Mouse (Mus musculus) MEL (cell line): ENCODE data around the gene Ciart. TPM values are rescaled to one million over a fixed set of nuclear protein-coding genes. Genes with fewer than 3 reads are reported as not detected.
"Not testable (repeated sequence)": the region's sequence is repeated elsewhere in the genome, so short reads cannot be mapped to it uniquely, and the experiment has no call there.

Experiments
- DNase-seq: peaks from one replicate; pipeline ENCODE4 v3.0.0; 2011; ENCODE audit warnings: low read depth, low spot score
- H3K27ac ChIP-seq: 2 replicates; pipeline ENCODE4 v1.5.1; 2012; ENCODE audit warnings: low read depth, mild to moderate bottlenecking, control low read depth, low read length, moderate library complexity; ENCODE audit not compliant: control insufficient read depth
- H3K27me3 ChIP-seq, 2 experiments: fragments of 150-350 bp in 1 of 2; sonication (generic) in 1 of 2; 2 replicates each; pipeline ENCODE4 v1.6.1; 2012; ENCODE audit warnings: low read length in 2 of 2, mild to moderate bottlenecking in 2 of 2, improper control_type of control experiment in 1 of 2, moderate library complexity in 1 of 2; ENCODE audit not compliant: insufficient read depth in 2 of 2, control insufficient read depth in 1 of 2
- H3K36me3 ChIP-seq, 2 experiments: 2 replicates each; pipeline ENCODE4 v1.6.1; 2012 to 2014; ENCODE audit warnings: low read length in 2 of 2, improper control_type of control experiment in 1 of 2, inconsistent platforms in 1 of 2, mild to moderate bottlenecking in 1 of 2; ENCODE audit not compliant: insufficient read depth in 2 of 2, control insufficient read depth in 1 of 2
- H3K4me1 ChIP-seq, 2 experiments: fragments of 150-350 bp in 1 of 2; sonication (generic) in 1 of 2; 2 replicates each; pipeline ENCODE4 v1.6.1; 2012; ENCODE audit warnings: low read length in 2 of 2, improper control_type of control experiment in 1 of 2, mild to moderate bottlenecking in 1 of 2; ENCODE audit not compliant: insufficient read depth in 2 of 2, control insufficient read depth in 1 of 2
- H3K4me3 ChIP-seq, 2 experiments: fragments of 150-350 bp in 1 of 2; sonication (generic) in 1 of 2; 2 replicates each; pipeline ENCODE4 v1.5.1; 2012; ENCODE audit warnings: low read depth in 2 of 2, low read length in 2 of 2, mild to moderate bottlenecking in 2 of 2, moderate library complexity in 2 of 2, control low read depth in 1 of 2, improper control_type of control experiment in 1 of 2; ENCODE audit not compliant: control insufficient read depth in 1 of 2, insufficient read depth in 1 of 2
- H3K79me2 ChIP-seq: 2 replicates; pipeline ENCODE4 v1.6.1; 2012; ENCODE audit warnings: mild to moderate bottlenecking, low read length, moderate library complexity; ENCODE audit not compliant: control insufficient read depth, poor library complexity, insufficient read depth
- H3K9ac ChIP-seq: 2 replicates; pipeline ENCODE4 v1.6.1; 2012; ENCODE audit warnings: low read depth, mild to moderate bottlenecking, control low read depth, low read length, moderate library complexity; ENCODE audit not compliant: control insufficient read depth, poor library complexity, severe bottlenecking
- H3K9me3 ChIP-seq: fragments of 150-350 bp; sonication (generic); replicated peaks from 2 replicates; pipeline ENCODE4 v1.6.1; 2012; ENCODE audit warnings: mild to moderate bottlenecking, low read length, improper control_type of control experiment, moderate library complexity; ENCODE audit not compliant: insufficient read depth
- BHLHE40 ChIP-seq: IDR thresholded peaks from 2 replicates; pipeline ENCODE4 v1.6.1; 2012; ENCODE audit warnings: low read depth, mild to moderate bottlenecking, inconsistent platforms, low read length, improper control_type of control experiment, borderline replicate concordance
- CHD1 ChIP-seq: IDR thresholded peaks from 2 replicates; pipeline ENCODE4 v1.6.1; 2012; ENCODE audit warnings: low read depth, mild to moderate bottlenecking, inconsistent platforms, low read length, improper control_type of control experiment
- CHD2 ChIP-seq: IDR thresholded peaks from 2 replicates; pipeline ENCODE4 v1.6.1; 2011; ENCODE audit warnings: low read length, improper control_type of control experiment
- CTCF ChIP-seq, 3 experiments: IDR thresholded peaks in 2 of 3; conservative IDR thresholded peaks in 1 of 3; 2 replicates each; pipeline ENCODE4 v1.5.1; 2011 to 2012; ENCODE audit warnings: low read length in 3 of 3, low read depth in 2 of 3, mild to moderate bottlenecking in 2 of 3, improper control_type of control experiment in 1 of 3, inconsistent platforms in 1 of 3, mixed read lengths in 1 of 3, moderate library complexity in 1 of 3; ENCODE audit not compliant: control insufficient read depth in 1 of 3, insufficient read depth in 1 of 3, poor library complexity in 1 of 3, severe bottlenecking in 1 of 3
- ELF1 ChIP-seq: IDR thresholded peaks from 2 replicates; pipeline ENCODE4 v1.6.1; 2014; ENCODE audit warnings: low read depth, mild to moderate bottlenecking, inconsistent platforms, low read length, improper control_type of control experiment, moderate library complexity
- GABPA ChIP-seq: IDR thresholded peaks from 2 replicates; pipeline ENCODE4 v1.6.1; 2012; ENCODE audit warnings: low read depth, mild to moderate bottlenecking, inconsistent platforms, low read length, improper control_type of control experiment, moderate library complexity
- GATA1 ChIP-seq: IDR thresholded peaks from 2 replicates; pipeline ENCODE4 v1.6.1; 2011; ENCODE audit warnings: low read depth, low read length, improper control_type of control experiment
- HCFC1 ChIP-seq: IDR thresholded peaks from 2 replicates; pipeline ENCODE4 v1.6.1; 2012; ENCODE audit warnings: low read depth, mild to moderate bottlenecking, inconsistent platforms, low read length, improper control_type of control experiment, moderate library complexity
- KAT2A ChIP-seq: conservative IDR thresholded peaks from 2 replicates; pipeline ENCODE4 v1.6.1; 2012; ENCODE audit warnings: low read depth, low read length, improper control_type of control experiment, inconsistent platforms
- MAFK ChIP-seq: IDR thresholded peaks from 2 replicates; pipeline ENCODE4 v1.6.1; 2011; ENCODE audit warnings: low read depth, mild to moderate bottlenecking, low read length, improper control_type of control experiment, borderline replicate concordance
- MAX ChIP-seq: IDR thresholded peaks from 2 replicates; pipeline ENCODE4 v1.6.1; 2011; ENCODE audit warnings: low read length, improper control_type of control experiment
- MYB ChIP-seq: IDR thresholded peaks from 2 replicates; pipeline ENCODE4 v1.6.1; 2011; ENCODE audit warnings: mild to moderate bottlenecking, low read depth, low read length, improper control_type of control experiment
- MYC ChIP-seq: IDR thresholded peaks from 2 replicates; pipeline ENCODE4 v1.6.1; 2011; ENCODE audit warnings: low read depth, mild to moderate bottlenecking, low read length, improper control_type of control experiment, moderate library complexity
- POLR2A ChIP-seq, 2 experiments: IDR thresholded peaks; 2 replicates each; pipeline ENCODE4 v1.6.1; 2011 to 2012; ENCODE audit warnings: low read length in 2 of 2, mild to moderate bottlenecking in 2 of 2, control low read depth in 1 of 2, improper control_type of control experiment in 1 of 2, low read depth in 1 of 2, moderate library complexity in 1 of 2; ENCODE audit not compliant: control insufficient read depth in 1 of 2, insufficient read depth in 1 of 2, poor library complexity in 1 of 2
- RAD21 ChIP-seq: IDR thresholded peaks from 2 replicates; pipeline ENCODE4 v1.6.1; 2011; ENCODE audit warnings: mild to moderate bottlenecking, low read depth, low read length, improper control_type of control experiment
- RCOR1 ChIP-seq: IDR thresholded peaks from 2 replicates; pipeline ENCODE4 v1.6.1; 2012; ENCODE audit warnings: low read depth, mild to moderate bottlenecking, inconsistent platforms, low read length, improper control_type of control experiment
- SMC3 ChIP-seq: IDR thresholded peaks from 2 replicates; pipeline ENCODE4 v1.6.1; 2011; ENCODE audit warnings: low read depth, low read length, improper control_type of control experiment
- TAL1 ChIP-seq: IDR thresholded peaks from 2 replicates; pipeline ENCODE4 v1.6.1; 2012; ENCODE audit warnings: mild to moderate bottlenecking, inconsistent platforms, low read length, moderate library complexity, mixed read lengths
- TCF12 ChIP-seq: IDR thresholded peaks from 2 replicates; pipeline ENCODE4 v1.6.1; 2014; ENCODE audit warnings: low read depth, mild to moderate bottlenecking, inconsistent platforms, low read length, improper control_type of control experiment, moderate library complexity
- UBTF ChIP-seq: IDR thresholded peaks from 2 replicates; pipeline ENCODE4 v1.6.1; 2012; ENCODE audit warnings: low read depth, mild to moderate bottlenecking, inconsistent platforms, low read length, improper control_type of control experiment, moderate library complexity, borderline replicate concordance; ENCODE audit not compliant: insufficient read depth
- USF2 ChIP-seq, 2 experiments: IDR thresholded peaks; 2 replicates each; pipeline ENCODE4 v1.6.1; 2011 to 2012; ENCODE audit warnings: improper control_type of control experiment in 2 of 2, low read length in 2 of 2, borderline replicate concordance in 1 of 2, inconsistent platforms in 1 of 2, low read depth in 1 of 2, mild to moderate bottlenecking in 1 of 2; ENCODE audit not compliant: insufficient read depth in 1 of 2
- ZKSCAN1 ChIP-seq: IDR thresholded peaks from 2 replicates; pipeline ENCODE4 v1.6.1; 2012; ENCODE audit warnings: low read depth, mild to moderate bottlenecking, inconsistent platforms, low read length, improper control_type of control experiment, moderate library complexity
- polyA plus RNA-seq, 2 experiments: library from polyadenylated mRNA; stranded (reverse) in 1 of 2; unstranded in 1 of 2; fragments of >175 nt in 1 of 2; fragments of >200 nt in 1 of 2; gene quantifications; 2 replicates each; pipeline versions ENCODE4 v1.2.1 to v1.2.4; 2012; ENCODE audit warnings: low replicate concordance in 2 of 2, low read depth in 1 of 2; ENCODE audit not compliant: insufficient read length in 2 of 2, insufficient read depth in 1 of 2, missing spikeins in 1 of 2
- total RNA-seq: library from RNA; depleted of rRNA; stranded (reverse); fragments of 300-350 nt; gene quantifications from 2 replicates; pipeline ENCODE4 v1.2.3, GENCODE M21; 2012

Ciart gene
- total and polyA plus RNA-seq, 3 experiments, result 4.9 to 23.8 TPM; not detected in 1

DNA sequence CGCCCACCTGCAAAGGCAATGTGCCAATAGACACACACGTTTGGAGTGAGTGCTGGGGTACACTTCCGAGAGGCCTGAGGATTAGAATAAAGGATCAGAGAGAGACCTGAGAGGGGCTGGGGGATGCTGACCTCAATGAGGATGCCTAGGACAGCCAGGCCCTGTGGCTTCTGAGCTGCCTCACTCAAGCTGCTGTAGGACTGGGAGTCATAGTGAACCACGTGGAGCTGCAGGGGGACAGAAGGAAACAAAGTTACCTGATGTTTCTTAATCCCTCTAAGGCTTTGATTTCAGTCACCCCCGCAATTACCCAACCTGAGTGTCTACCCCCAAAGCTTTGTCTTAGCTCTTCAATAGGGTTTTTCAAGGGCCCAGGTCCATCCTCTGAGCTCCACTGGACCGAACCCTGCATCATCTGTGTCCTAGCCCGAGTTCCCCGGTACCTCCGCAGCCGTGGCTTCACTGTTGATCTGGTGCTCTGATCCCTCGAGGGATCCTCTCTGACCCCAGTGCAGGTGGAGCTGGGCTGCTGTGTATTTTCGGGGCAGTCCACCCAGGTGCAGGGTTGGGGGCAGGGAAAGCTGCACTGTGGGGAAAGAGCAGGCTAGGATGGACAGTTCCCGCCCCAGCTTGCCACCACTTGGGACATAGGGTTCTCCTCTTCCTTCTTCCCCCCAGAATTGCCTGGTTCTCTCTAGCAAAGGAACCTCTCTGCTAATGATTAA, 17.9 kb upstream of the Ciart start:
- no peaks in the 10 kb centered on the region for H3K36me3 ChIP-seq
- H3K4me3 ChIP-seq, result no peak overlapping the region
- peaks cover 6 to 14% of the 10 kb centered on the region in 2 experiments; a peak in 3 of 4 replicates for H3K27me3 ChIP-seq
- no peak for DNase-seq
- peaks cover 1% of the 10 kb centered on the region for H3K79me2 ChIP-seq
- H3K27ac ChIP-seq, result no peak overlapping the region
- TF ChIP-seq CHD1 (no peak), TAL1 (0 out of 2 replicates have a peak, but pooled peaks have one; percentile 2), POLR2A (IDR thresholded peaks at IDR 0.05; ENCODE audit: control insufficient read depth in 1 of 2, insufficient read depth in 1 of 2, low read depth in 1 of 2, low read length in 2 of 2, poor library complexity in 1 of 2) (0 out of 4 replicates have a peak, but pooled peaks of 1 of the 2 experiments have one; percentile 3)
- H3K9ac ChIP-seq, result no peak overlapping the region
- no peaks in the 10 kb centered on the region for H3K9me3 ChIP-seq
- peaks cover 0 to 2% of the 10 kb centered on the region in 2 experiments; a peak in 1 of 4 replicates for H3K4me1 ChIP-seq

DNA sequence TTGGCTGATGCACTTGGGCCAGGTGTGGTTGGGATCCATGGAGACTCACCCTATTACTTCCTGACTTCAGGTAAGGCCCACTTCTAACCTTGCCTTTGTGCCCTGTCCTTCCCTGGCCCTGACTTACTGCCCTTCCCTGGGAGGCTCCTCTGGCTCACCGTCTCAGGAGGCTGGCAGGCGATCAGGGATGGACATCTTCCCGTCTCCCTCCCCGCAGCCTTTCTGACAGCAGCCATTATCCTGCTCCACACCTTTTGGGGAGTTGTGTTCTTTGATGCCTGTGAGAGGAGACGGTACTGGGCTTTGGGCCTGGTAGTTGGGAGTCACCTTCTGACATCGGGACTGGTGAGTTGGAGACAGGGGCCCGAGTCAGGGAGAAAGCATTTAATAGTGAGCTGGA, 13.4 kb upstream of the Ciart start:
- H3K9ac ChIP-seq, H3K27ac ChIP-seq, H3K4me3 ChIP-seq, DNase-seq, H3K9me3 ChIP-seq, H3K27me3 ChIP-seq: not testable (repeated sequence)
- Histone ChIP-seq H3K79me2 (peaks cover 11% of the 10 kb centered on the region), H3K36me3 (peaks cover 0 to 16% of the 10 kb centered on the region in 2 experiments; a peak in 2 of 4 replicates), H3K4me1 (peaks cover 12 to 20% of the 10 kb centered on the region in 2 experiments)

DNA sequence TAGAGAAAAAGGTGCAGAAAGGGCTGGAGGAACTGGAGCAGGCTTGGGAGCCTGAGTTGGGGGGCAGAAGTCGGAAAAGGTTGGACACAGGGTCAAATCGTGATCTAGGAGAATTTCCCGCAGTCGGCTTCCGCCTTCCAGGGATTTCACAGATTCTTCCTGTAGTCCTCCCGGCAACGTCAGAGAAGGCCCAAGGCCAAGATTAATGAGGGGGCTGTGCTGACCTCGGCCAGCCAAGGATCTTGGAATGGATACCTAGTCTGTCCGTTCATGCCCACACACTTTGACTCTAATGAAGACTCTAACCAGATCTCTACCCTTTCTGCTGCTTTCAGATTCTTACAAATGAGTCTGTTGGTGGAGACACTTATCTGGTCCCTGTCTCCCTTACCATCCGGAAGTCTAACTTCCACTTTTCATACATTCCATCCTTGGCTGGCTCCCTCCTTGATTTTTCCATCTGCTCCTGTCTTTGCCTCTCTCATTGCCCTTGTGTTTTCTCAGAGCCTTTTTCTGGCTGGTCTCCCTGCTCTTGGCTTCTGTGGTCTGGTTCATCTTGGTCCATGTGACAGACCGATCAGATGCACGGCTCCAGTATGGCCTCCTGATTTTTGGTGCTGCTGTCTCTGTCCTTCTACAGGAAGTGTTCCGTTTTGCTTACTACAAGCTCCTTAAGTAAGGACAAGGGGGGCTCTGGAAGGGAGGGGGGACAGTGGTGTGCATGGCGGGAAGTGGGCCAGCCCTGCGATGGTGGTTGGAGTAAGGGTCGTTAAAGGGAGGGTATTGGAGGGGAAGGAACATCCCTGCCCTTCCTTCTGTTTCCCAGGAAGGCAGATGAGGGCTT, 12.5 kb upstream of the Ciart start:
- peaks cover 12 to 20% of the 10 kb centered on the region in 2 experiments for H3K4me1 ChIP-seq
- no peaks in the 10 kb centered on the region for H3K9me3 ChIP-seq
- peak overlapping the region; percentile 82 for H3K9ac ChIP-seq
- DNase-seq, result peak; percentile 80
- H3K27me3 ChIP-seq, result no peaks in the 10 kb centered on the region
- peak overlapping the region; percentile 90 to 98 for H3K4me3 ChIP-seq
- peak overlapping the region; percentile 73 for H3K27ac ChIP-seq
- peaks cover 0 to 16% of the 10 kb centered on the region in 2 experiments; a peak in 2 of 4 replicates for H3K36me3 ChIP-seq
- H3K79me2 ChIP-seq, result peaks cover 11% of the 10 kb centered on the region
- no peak for TF ChIP-seq MAFK
- TF ChIP-seq GATA1, result peak; percentile 59; the same call in 1 of the 2 replicates
- TF ChIP-seq HCFC1, result peak; percentile 29; the same call in 1 of the 2 replicates
- 0 out of 2 replicates have a peak, but pooled peaks have one; percentile 39 for TF ChIP-seq MYC
- peak; percentile 54 for TF ChIP-seq TCF12
- TF ChIP-seq SMC3, result no peak
- TF ChIP-seq UBTF, result no peak
- TF ChIP-seq RAD21, result no peak
- TF ChIP-seq ELF1, result peak; percentile 76
- TF ChIP-seq MAX, result peak; percentile 45; the same call in 1 of the 2 replicates
- no peak for TF ChIP-seq ZKSCAN1
- no peak for TF ChIP-seq CHD2
- TF ChIP-seq TAL1, result no peak
- no peak for TF ChIP-seq MYB
- no peak for TF ChIP-seq KAT2A
- peak; percentile 71; the same call in 1 of the 2 replicates for TF ChIP-seq RCOR1
- no peak for TF ChIP-seq CTCF (IDR thresholded peaks at IDR 0.05 in 2 of 3, conservative IDR thresholded peaks at IDR 0.05 in 1 of 3; ENCODE audit: control insufficient read depth in 1 of 3, insufficient read depth in 1 of 3, low read depth in 2 of 3, low read length in 3 of 3, poor library complexity in 1 of 3, severe bottlenecking in 1 of 3)
- TF ChIP-seq BHLHE40, result no peak
- TF ChIP-seq USF2 (IDR thresholded peaks at IDR 0.05; ENCODE audit: borderline replicate concordance in 1 of 2, insufficient read depth in 1 of 2, low read depth in 1 of 2, low read length in 2 of 2), result no peak
- no peak for TF ChIP-seq GABPA
